Mouse (Mus musculus) brain, embryonic 14.5 days (tissue): ENCODE measurements around the gene Pkn1.

Source experiments
- CTCF ChIP-seq: fragments of 200-500 bp; IDR thresholded peaks from 2 replicates; pipeline ENCODE4 v1.5.1; 2012; ENCODE audit warnings: inconsistent platforms, mild to moderate bottlenecking, moderate library complexity, borderline replicate concordance; ENCODE audit not compliant: insufficient read depth, insufficient read length; ENCODE audit errors: extremely low read depth
- POLR2A ChIP-seq: fragments of 200-500 bp; IDR thresholded peaks from 2 replicates; pipeline ENCODE4 v1.6.1; 2012; ENCODE audit warnings: mild to moderate bottlenecking, inconsistent platforms, borderline replicate concordance; ENCODE audit not compliant: poor library complexity, insufficient read depth, insufficient read length, severe bottlenecking; ENCODE audit errors: extremely low read depth

DNA sequence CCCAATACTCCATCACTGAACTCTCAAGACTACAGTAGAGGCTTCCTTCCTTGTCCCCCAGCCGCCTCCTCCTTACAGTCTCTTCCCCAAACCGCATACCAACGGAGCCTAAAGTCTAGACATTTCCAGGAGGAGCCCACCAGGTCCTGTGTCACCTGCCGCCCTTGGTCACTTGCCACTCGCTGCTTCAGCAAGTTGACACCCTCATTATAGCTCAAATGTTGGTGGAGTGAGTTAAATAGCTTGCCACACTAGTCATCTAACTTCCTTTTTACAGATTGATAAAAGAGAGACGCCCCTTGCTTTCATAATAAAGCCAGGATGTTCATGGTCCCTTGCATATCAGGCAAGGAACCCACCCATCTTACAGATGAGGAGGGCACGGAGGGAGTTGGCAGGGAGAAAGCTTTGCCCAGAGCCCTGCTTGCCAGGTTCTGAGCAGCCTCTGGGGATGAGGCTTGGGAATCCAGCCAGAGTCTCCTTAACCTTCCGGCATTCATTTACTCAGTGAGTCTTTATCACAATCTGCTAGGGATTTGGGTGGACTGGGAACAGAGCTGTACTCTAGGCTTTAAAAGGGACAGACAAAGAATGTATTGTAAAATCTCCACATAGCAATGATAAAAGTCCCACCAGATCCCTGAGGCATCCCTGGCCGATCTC lies 1.6 kb upstream of the Pkn1 start:
- no peak for TF ChIP-seq POLR2A
- TF ChIP-seq CTCF, result no peak
